In the genomic region with DNA sequence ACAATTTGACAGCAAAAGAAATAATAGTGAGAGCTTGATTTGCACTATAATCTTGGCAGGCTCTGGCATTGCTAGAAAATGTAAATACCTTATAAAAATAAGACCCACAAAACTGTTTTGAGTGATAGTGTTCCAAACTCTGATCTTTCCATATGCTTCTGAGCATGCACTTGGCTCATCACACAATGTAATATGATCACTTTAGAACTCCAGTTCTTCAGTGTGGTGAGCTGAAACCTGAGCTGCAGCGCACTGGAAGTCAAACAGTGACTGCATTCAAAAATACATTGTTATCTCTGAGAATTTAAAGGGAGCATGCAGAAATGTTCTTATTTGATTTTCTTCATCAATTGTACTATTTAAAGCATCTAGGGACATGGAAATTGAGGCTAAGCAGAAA, we compare ENCODE assay signal across 23 mouse cellular contexts.
DNase-seq lines count a peak whose midpoint lies in the region; ATAC-seq and TF ChIP-seq lines count a peak whose summit lies in the region.
"Had no signal": no experiment of that assay in that cellular context is flagged by ENCODE, and none has a peak within 500 bp of the region (broad histone marks: within the 10 kb centered on the region; RNA-seq: fewer than 3 reads in every experiment).

No protein-coding gene starts in this region.

- H3K4me1 ChIP-seq in limb, embryonic 14.5 days (ENCODE audit: control insufficient read depth, insufficient read depth, low read length) = no peaks in the 10 kb centered on the region
- H3K4me1 ChIP-seq in limb, embryonic 10.5 days = peaks cover 3% of the 10 kb centered on the region; the same call in 1 of the 2 replicates
- no peaks in the 10 kb centered on the region for H3K4me1 ChIP-seq in embryonic facial prominence, embryonic 14.5 days (ENCODE audit: control insufficient read depth, insufficient read depth, low read length)
- H3K4me1 ChIP-seq: embryonic facial prominence, embryonic 15.5 days; heart, embryonic 12.5 days; hindbrain, embryonic 10.5 days had no signal

- no peaks in the 10 kb centered on the region for H3K36me3 ChIP-seq in limb, embryonic 14.5 days (ENCODE audit: control insufficient read depth, insufficient read depth, low read length)
- H3K36me3 ChIP-seq in limb, embryonic 10.5 days = no peaks in the 10 kb centered on the region
- no peaks in the 10 kb centered on the region for H3K36me3 ChIP-seq in embryonic facial prominence, embryonic 14.5 days (ENCODE audit: control insufficient read depth, insufficient read depth, low read length)
- H3K36me3 ChIP-seq: embryonic facial prominence, embryonic 15.5 days; forebrain, embryonic 10.5 days; heart, embryonic 12.5 days; hindbrain, embryonic 10.5 days had no signal

- ATAC-seq in limb, embryonic 14.5 days (ENCODE audit: low FRiP score, low read depth) = no peak
- 0 out of 2 replicates have a peak, but pooled peaks have one; percentile 70 for ATAC-seq in embryonic facial prominence, embryonic 14.5 days (ENCODE audit: low read depth)
- ATAC-seq: activated CD4-positive, CD25-positive, alpha-beta regulatory T cell, adult 4 months; forebrain, embryonic 14.5 days; Patski had no signal

- peak; percentile 57 for DNase-seq in limb, embryonic 14.5 days (ENCODE audit: low spot score)
- DNase-seq in limb, embryonic 10.5 days (ENCODE audit: low spot score) = no peak
- peak; percentile 20 for DNase-seq in brain, embryonic 14.5 days (ENCODE audit: low read depth)
- DNase-seq in embryo, embryonic 11.5 days (ENCODE audit: low read depth, low spot score) = peak; percentile 3
- DNase-seq in embryonic facial prominence, embryonic 14.5 days (ENCODE audit: low spot score) = peak; percentile 84
- DNase-seq in left cerebral cortex, adult 11 months (ENCODE audit: low spot score) = no peak
- no peak for DNase-seq in liver
- no peak for DNase-seq in right cerebral cortex, adult 18-20 months
- DNase-seq: adrenal gland, postnatal 14 days; cerebellum, adult 2 months; cerebellum, postnatal 14 days; gastrocnemius, adult 2 months; gastrocnemius, postnatal 25 days had no signal

- no peak overlapping the region for H3K4me3 ChIP-seq in limb, embryonic 14.5 days (replicated peaks; ENCODE audit: low read length)
- H3K4me3 ChIP-seq in limb, embryonic 10.5 days = no peak overlapping the region
- H3K4me3 ChIP-seq in embryonic facial prominence, embryonic 14.5 days (ENCODE audit: low read depth, low read length) = no peak overlapping the region
- H3K4me3 ChIP-seq: embryonic facial prominence, embryonic 15.5 days; erythroblast, embryonic 14.5 days; forebrain, embryonic 10.5 days; gastrocnemius, adult 2 months; heart, embryonic 12.5 days; hindbrain, embryonic 10.5 days had no signal

- no peak overlapping the region for H3K27ac ChIP-seq in limb, embryonic 14.5 days (replicated peaks; ENCODE audit: low read depth, low read length)
- H3K27ac ChIP-seq in limb, embryonic 10.5 days = no peak overlapping the region
- no peak overlapping the region for H3K27ac ChIP-seq in embryonic facial prominence, embryonic 14.5 days (replicated peaks; ENCODE audit: low read depth, low read length)
- H3K27ac ChIP-seq: embryonic facial prominence, embryonic 15.5 days; forebrain, embryonic 10.5 days; gastrocnemius, adult 2 months; hindbrain, embryonic 10.5 days; hindbrain, embryonic 14.5 days had no signal

- no peaks in the 10 kb centered on the region for H3K9me3 ChIP-seq in limb, embryonic 14.5 days (ENCODE audit: control insufficient read depth, low read length)
- H3K9me3 ChIP-seq in limb, embryonic 10.5 days (replicated peaks) = no peaks in the 10 kb centered on the region
- no peaks in the 10 kb centered on the region for H3K9me3 ChIP-seq in embryonic facial prominence, embryonic 14.5 days (ENCODE audit: control insufficient read depth, low read length)
- H3K9me3 ChIP-seq: embryonic facial prominence, embryonic 15.5 days; forebrain, embryonic 10.5 days; heart, embryonic 12.5 days; hindbrain, embryonic 10.5 days had no signal

- H3K9ac ChIP-seq in limb, embryonic 14.5 days (ENCODE audit: low read depth, low read length, severe bottlenecking) = no peak overlapping the region
- no peak overlapping the region for H3K9ac ChIP-seq in embryonic facial prominence, embryonic 14.5 days (ENCODE audit: low read depth, low read length)
- H3K9ac ChIP-seq: embryonic facial prominence, embryonic 15.5 days; heart, embryonic 12.5 days; hindbrain, embryonic 14.5 days had no signal

- TF ChIP-seq POLR2A in limb, embryonic 14.5 days (IDR thresholded peaks at IDR 0.05; ENCODE audit: borderline replicate concordance, extremely low read depth, insufficient read depth, insufficient read length) = no peak
- TF ChIP-seq POLR2A in brain, embryonic 14.5 days (IDR thresholded peaks at IDR 0.05; ENCODE audit: borderline replicate concordance, extremely low read depth, insufficient read depth, insufficient read length, poor library complexity, severe bottlenecking) = no peak

- no peaks in the 10 kb centered on the region for H3K27me3 ChIP-seq in limb, embryonic 14.5 days (ENCODE audit: control insufficient read depth, insufficient read depth, low read length)
- no peaks in the 10 kb centered on the region for H3K27me3 ChIP-seq in limb, embryonic 10.5 days (ENCODE audit: low read depth, poor library complexity, severe bottlenecking)
- no peaks in the 10 kb centered on the region for H3K27me3 ChIP-seq in embryonic facial prominence, embryonic 14.5 days (replicated peaks; ENCODE audit: control insufficient read depth, insufficient read depth, low read length)
- H3K27me3 ChIP-seq: CH12.LX; embryonic facial prominence, embryonic 15.5 days; heart, embryonic 12.5 days; Patski had no signal

- 41% methylated on average over 1 of the region's 1 CpGs for WGBS in limb, embryonic 14.5 days
- WGBS in limb, embryonic 10.5 days = 53% methylated on average over 1 of the region's 1 CpGs
- WGBS in embryonic facial prominence, embryonic 14.5 days = 9% methylated on average over 1 of the region's 1 CpGs

- TF ChIP-seq CTCF in brain, embryonic 14.5 days (IDR thresholded peaks at IDR 0.05; ENCODE audit: borderline replicate concordance, extremely low read depth, insufficient read depth, insufficient read length) = no peak

- no peak overlapping the region for H3K4me2 ChIP-seq in limb, embryonic 14.5 days (replicated peaks; ENCODE audit: low read depth, low read length, severe bottlenecking)
- no peak overlapping the region for H3K4me2 ChIP-seq in embryonic facial prominence, embryonic 14.5 days (ENCODE audit: low read depth, low read length)
- H3K4me2 ChIP-seq: embryonic facial prominence, embryonic 15.5 days; heart, embryonic 12.5 days; hindbrain, embryonic 14.5 days had no signal

Comparison
In these comparisons a context has a peak if more than half of its experiments do, and no peak if none do; other contexts are left out.
1. DNase-seq: peak in limb, embryonic 14.5 days (single experiment), brain, embryonic 14.5 days (single experiment), embryo, embryonic 11.5 days (single experiment) and embryonic facial prominence, embryonic 14.5 days (single experiment); none in limb, embryonic 10.5 days (single experiment), left cerebral cortex, adult 11 months (single experiment), liver (single experiment) and right cerebral cortex, adult 18-20 months (single experiment).